ENCODE assay signal across 8 mouse cellular contexts in the genomic region with DNA sequence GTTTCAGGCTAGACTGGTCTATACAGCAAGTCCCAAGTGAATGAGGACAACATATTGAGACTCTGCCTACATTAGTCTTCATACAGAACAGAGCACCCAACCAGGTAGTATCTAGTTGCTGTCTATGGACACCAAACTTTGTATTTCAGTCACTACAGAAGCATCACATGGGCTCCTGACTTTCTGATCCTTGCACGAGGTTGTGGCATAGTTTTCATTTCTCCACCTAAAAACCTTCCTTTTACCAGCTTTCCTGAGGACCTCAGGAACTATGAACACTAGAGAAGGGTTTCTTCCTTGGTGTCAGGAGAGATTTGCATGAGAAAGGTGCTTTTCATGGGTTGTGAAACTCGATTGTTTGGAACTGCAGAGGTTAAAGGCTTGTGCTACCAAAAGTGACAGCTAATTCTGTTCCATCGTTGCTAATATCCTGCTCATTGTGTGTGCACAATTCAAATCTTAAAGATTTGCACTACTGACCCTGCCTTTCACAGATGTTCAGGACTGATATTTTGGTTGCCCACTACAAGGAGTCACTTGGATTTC. TPM values are rescaled to one million over a fixed set of nuclear protein-coding genes. Genes with fewer than 3 reads are reported as not detected.
DNase-seq lines count a peak whose midpoint lies in the region; ATAC-seq and TF ChIP-seq lines count a peak whose summit lies in the region.
"Had no signal": no experiment of that assay in that cellular context is flagged by ENCODE, and none has a peak within 500 bp of the region (broad histone marks: within the 10 kb centered on the region; RNA-seq: fewer than 3 reads in every experiment).

No protein-coding gene starts in this region.

- no peaks in the 10 kb centered on the region for H3K27me3 ChIP-seq in spleen, adult 2 months (ENCODE audit: control insufficient read depth, insufficient read depth, low read length)
- H3K27me3 ChIP-seq in forebrain, embryonic 10.5 days (ENCODE audit: poor library complexity, severe bottlenecking), result no peaks in the 10 kb centered on the region
- H3K27me3 ChIP-seq in liver, embryonic 11.5 days (replicated peaks; ENCODE audit: control insufficient read depth, insufficient read depth, low read length), result no peaks in the 10 kb centered on the region
- H3K27me3 ChIP-seq in stomach, embryonic 16.5 days (ENCODE audit: control insufficient read depth, insufficient read depth, low read length), result no peaks in the 10 kb centered on the region

- H3K27ac ChIP-seq in spleen, adult 2 months (ENCODE audit: insufficient read depth, low read length), result peak overlapping the region; percentile 86
- peak overlapping the region; percentile 93 for H3K27ac ChIP-seq in forebrain, embryonic 10.5 days
- H3K27ac ChIP-seq in liver, embryonic 11.5 days (ENCODE audit: low read depth, low read length), result peak overlapping the region; percentile 69; the same call in 1 of the 2 replicates
- peak overlapping the region; percentile 81 for H3K27ac ChIP-seq in stomach, embryonic 16.5 days (ENCODE audit: low read length)

- H3K9ac ChIP-seq in liver, embryonic 11.5 days (ENCODE audit: low read depth, low read length), result peak overlapping the region; percentile 74
- peak overlapping the region; percentile 87 for H3K9ac ChIP-seq in stomach, embryonic 16.5 days (ENCODE audit: low read length)

- peaks cover 3% of the 10 kb centered on the region; the same call in 1 of the 2 replicates for H3K36me3 ChIP-seq in spleen, adult 2 months (ENCODE audit: control insufficient read depth, insufficient read depth, low read length)
- H3K36me3 ChIP-seq in forebrain, embryonic 10.5 days (replicated peaks), result peaks cover 22% of the 10 kb centered on the region
- peaks cover 16% of the 10 kb centered on the region for H3K36me3 ChIP-seq in liver, embryonic 11.5 days (ENCODE audit: control insufficient read depth, insufficient read depth, low read length)
- peaks cover 12% of the 10 kb centered on the region for H3K36me3 ChIP-seq in stomach, embryonic 16.5 days (ENCODE audit: control insufficient read depth, insufficient read depth, low read length)

- no peak for ATAC-seq in liver, embryonic 11.5 days (replicated peaks; ENCODE audit: low FRiP score)
- ATAC-seq in stomach, embryonic 16.5 days (ENCODE audit: insufficient read depth, low FRiP score), result no peak

- no peaks in the 10 kb centered on the region for H3K9me3 ChIP-seq in forebrain, embryonic 10.5 days
- H3K9me3 ChIP-seq in liver, embryonic 11.5 days (ENCODE audit: control insufficient read depth, low read length), result no peaks in the 10 kb centered on the region
- no peaks in the 10 kb centered on the region for H3K9me3 ChIP-seq in stomach, embryonic 16.5 days (replicated peaks; ENCODE audit: control insufficient read depth, low read length)

- H3K4me1 ChIP-seq in spleen, adult 2 months (ENCODE audit: control insufficient read depth, insufficient read depth, insufficient read length), result peaks cover 3% of the 10 kb centered on the region; the same call in 1 of the 2 replicates
- peaks cover 20% of the 10 kb centered on the region for H3K4me1 ChIP-seq in forebrain, embryonic 10.5 days
- H3K4me1 ChIP-seq in liver, embryonic 11.5 days (replicated peaks; ENCODE audit: control insufficient read depth, insufficient read depth, low read length), result peaks cover 9% of the 10 kb centered on the region
- H3K4me1 ChIP-seq in stomach, embryonic 16.5 days (ENCODE audit: control insufficient read depth, insufficient read depth, low read length), result peaks cover 16% of the 10 kb centered on the region; the same call in 1 of the 2 replicates

- H3K4me2 ChIP-seq in liver, embryonic 11.5 days, result peak overlapping the region; percentile 86
- peak overlapping the region; percentile 81 for H3K4me2 ChIP-seq in stomach, embryonic 16.5 days (ENCODE audit: low read depth, low read length)

- peak overlapping the region; percentile 81 for H3K4me3 ChIP-seq in spleen, adult 2 months (ENCODE audit: extremely low read depth, insufficient read depth, insufficient read length)
- H3K4me3 ChIP-seq in forebrain, embryonic 10.5 days, result peak overlapping the region; percentile 60
- H3K4me3 ChIP-seq in liver, embryonic 11.5 days (ENCODE audit: low read depth, low read length), result peak overlapping the region; percentile 61
- H3K4me3 ChIP-seq in stomach, embryonic 16.5 days (replicated peaks; ENCODE audit: low read length), result peak overlapping the region; percentile 61

- TF ChIP-seq CTCF in spleen, adult 2 months (IDR thresholded peaks at IDR 0.05; ENCODE audit: extremely low read depth, insufficient read depth, insufficient read length, insufficient replicate concordance), result no peak

- WGBS in spleen, adult 2 months, result 15% methylated on average over 3 of the region's 3 CpGs
- 21% methylated on average over 3 of the region's 3 CpGs for WGBS in forebrain, embryonic 10.5 days
- WGBS in liver, embryonic 11.5 days, result 16% methylated on average over 3 of the region's 3 CpGs
- 10% methylated on average over 3 of the region's 3 CpGs for WGBS in stomach, embryonic 16.5 days

- TF ChIP-seq POLR2A in spleen, adult 2 months (IDR thresholded peaks at IDR 0.05; ENCODE audit: low read depth, low read length), result no peak

- DNase-seq in spleen, adult 2 months (ENCODE audit: low read depth in 1 of 2, low spot score in 2 of 2), result no peak
- DNase-seq in spleen, adult 12 weeks (ENCODE audit: low spot score), result no peak
- no peak for DNase-seq in forebrain, embryonic 10.5 days (ENCODE audit: extremely low spot score, low spot score)
- no peak for DNase-seq in liver, embryonic 11.5 days (ENCODE audit: low spot score)
- no peak for DNase-seq in layer of hippocampus, postnatal 36 days
- no peak for DNase-seq in spleen, postnatal 36 days (ENCODE audit: low spot score in 2 of 2)

RNA-seq across cellular contexts. Expression of a gene that starts 1.0 kb away (rescaled TPM):
- 18.6 and 21.0 TPM in 2 replicates for polyA plus RNA-seq in spleen, adult 2 months (2012; rRNA removed)
- 11.3 and 13.3 TPM in 2 replicates for polyA plus RNA-seq in forebrain, embryonic 10.5 days (2016; fragmentation: Nextera tagmentation; extraction: Ambion mirVana)
- 5.8 and 8.8 TPM in 2 replicates for polyA plus RNA-seq in liver, embryonic 11.5 days (2014; fragmentation: Nextera tagmentation; extraction: Ambion mirVana)
- polyA plus RNA-seq in stomach, embryonic 16.5 days (2015; fragmentation: Nextera tagmentation; extraction: Ambion mirVana), result 10.7 and 14.5 TPM in 2 replicates
- 10 to 100 TPM; 52.6 to 55.0 TPM for total RNA-seq in layer of hippocampus, postnatal 36 days (2021)

RNA-seq across cellular contexts. Expression of a gene that starts 6.9 kb away (rescaled TPM):
- polyA plus RNA-seq in spleen, adult 2 months (2012; rRNA removed), result 1.0 and 3.1 TPM in 2 replicates
- polyA plus RNA-seq in forebrain, embryonic 10.5 days (2016; fragmentation: Nextera tagmentation; extraction: Ambion mirVana), result 0.77 and 1.0 TPM in 2 replicates
- polyA plus RNA-seq in liver, embryonic 11.5 days (2014; fragmentation: Nextera tagmentation; extraction: Ambion mirVana), result 11.6 and 14.4 TPM in 2 replicates
- polyA plus RNA-seq in stomach, embryonic 16.5 days (2015; fragmentation: Nextera tagmentation; extraction: Ambion mirVana), result 1.8 and 3.0 TPM in 2 replicates
- 1 to 10 TPM; 1.2 TPM for total RNA-seq in layer of hippocampus, postnatal 36 days (2021)
- total RNA-seq: neutrophil, adult 5-6 weeks had no signal

RNA-seq across cellular contexts. Expression of a gene that starts 8.3 kb away (rescaled TPM):
- polyA plus RNA-seq in spleen, adult 2 months (2012; rRNA removed), result 35.8 and 37.1 TPM in 2 replicates
- 10.2 and 11.0 TPM in 2 replicates for polyA plus RNA-seq in forebrain, embryonic 10.5 days (2016; fragmentation: Nextera tagmentation; extraction: Ambion mirVana)
- polyA plus RNA-seq in liver, embryonic 11.5 days (2014; fragmentation: Nextera tagmentation; extraction: Ambion mirVana), result 9.8 and 10.1 TPM in 2 replicates
- 13.5 and 15.2 TPM in 2 replicates for polyA plus RNA-seq in stomach, embryonic 16.5 days (2015; fragmentation: Nextera tagmentation; extraction: Ambion mirVana)
- 10 to 100 TPM; 13.9 to 16.0 TPM for total RNA-seq in layer of hippocampus, postnatal 36 days (2021)

RNA-seq across cellular contexts. Expression of a gene that starts 23.7 kb away (rescaled TPM):
- polyA plus RNA-seq in spleen, adult 2 months (2012; rRNA removed), result 10.1 and 12.6 TPM in 2 replicates
- 10.4 and 12.3 TPM in 2 replicates for polyA plus RNA-seq in forebrain, embryonic 10.5 days (2016; fragmentation: Nextera tagmentation; extraction: Ambion mirVana)
- polyA plus RNA-seq in liver, embryonic 11.5 days (2014; fragmentation: Nextera tagmentation; extraction: Ambion mirVana), result 21.3 and 22.1 TPM in 2 replicates
- polyA plus RNA-seq in stomach, embryonic 16.5 days (2015; fragmentation: Nextera tagmentation; extraction: Ambion mirVana), result 7.8 and 11.7 TPM in 2 replicates
- 10 to 100 TPM; 20.8 to 29.5 TPM for total RNA-seq in layer of hippocampus, postnatal 36 days (2021)

RNA-seq across cellular contexts. Expression of a gene that starts 38.9 kb away (rescaled TPM):
- polyA plus RNA-seq in spleen, adult 2 months (2012; rRNA removed), result 33.2 and 34.0 TPM in 2 replicates
- polyA plus RNA-seq in forebrain, embryonic 10.5 days (2016; fragmentation: Nextera tagmentation; extraction: Ambion mirVana), result 17.6 TPM in 2 replicates
- 24.7 and 30.4 TPM in 2 replicates for polyA plus RNA-seq in liver, embryonic 11.5 days (2014; fragmentation: Nextera tagmentation; extraction: Ambion mirVana)
- 27.1 and 27.7 TPM in 2 replicates for polyA plus RNA-seq in stomach, embryonic 16.5 days (2015; fragmentation: Nextera tagmentation; extraction: Ambion mirVana)
- 10 to 100 TPM; 40.1 to 43.0 TPM for total RNA-seq in layer of hippocampus, postnatal 36 days (2021)
